Mouse (Mus musculus): ENCODE measurements around the gene Dusp15.

Gene Dusp15

DNA sequence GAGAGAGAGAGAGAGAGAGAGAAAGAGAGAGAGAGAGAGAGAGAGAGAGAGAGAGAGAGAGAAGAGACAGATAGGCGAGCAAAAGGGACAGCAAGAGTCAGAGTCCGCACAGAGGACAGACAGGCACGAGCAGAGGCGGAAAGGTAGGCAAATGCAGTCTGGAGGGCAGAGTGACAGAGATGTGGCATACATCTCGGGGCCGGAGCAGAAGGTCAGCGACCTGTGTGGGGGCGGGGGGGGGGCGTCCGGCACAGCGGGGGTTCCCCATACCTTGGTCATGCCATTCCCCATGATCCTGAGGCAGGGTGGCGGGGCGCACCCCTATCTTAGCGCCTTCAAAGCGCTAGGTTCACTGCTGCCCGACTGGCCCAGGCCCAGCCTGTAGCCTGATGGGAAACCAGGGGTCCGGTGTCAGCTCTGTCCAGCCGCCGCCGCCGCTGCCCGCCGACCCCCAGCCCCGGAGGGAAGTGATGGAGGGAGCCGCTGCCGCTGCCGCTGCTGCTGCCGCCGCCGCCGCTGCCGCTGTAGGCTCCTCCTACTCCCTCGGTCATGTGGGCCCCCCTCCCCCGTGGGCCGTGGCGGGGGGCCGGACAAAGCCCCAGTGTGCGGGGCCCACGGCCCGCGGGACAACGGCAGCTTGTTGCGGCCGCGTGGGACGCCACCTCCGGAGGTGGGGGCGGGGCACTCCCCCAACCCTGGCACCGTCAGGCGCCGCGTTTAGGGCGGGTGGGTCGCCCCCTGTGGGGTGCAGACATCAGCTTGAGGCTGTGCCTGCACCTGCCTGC, at the start of gene Dusp15:
TSS of gene Dusp15 (minus strand) at position 634 of the 785 bp plus-strand sequence.
- peak; percentile 59 for DNase-seq (ENCODE audit: low spot score)

DNA sequence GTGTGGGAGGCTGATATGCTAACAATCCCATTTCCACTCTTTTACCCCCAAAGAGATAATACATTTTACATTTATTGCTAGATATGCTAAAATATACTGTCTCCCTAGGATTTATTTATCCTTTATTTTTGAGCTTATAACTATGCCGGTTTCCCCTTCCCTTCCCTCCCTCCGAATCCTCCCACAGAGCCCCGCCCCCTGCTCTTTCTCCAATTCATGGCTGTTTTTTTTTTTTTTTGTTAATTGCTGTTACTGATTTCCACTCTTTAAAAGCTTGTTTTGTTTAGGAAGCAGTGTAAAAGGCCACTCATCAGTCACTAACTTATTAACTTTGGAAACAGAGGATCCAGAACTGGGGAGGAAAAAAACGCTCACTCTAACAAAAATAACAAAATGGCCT, 45.5 kb upstream of the Dusp15 start:
- DNase-seq (ENCODE audit: low spot score) = no peak

DNA sequence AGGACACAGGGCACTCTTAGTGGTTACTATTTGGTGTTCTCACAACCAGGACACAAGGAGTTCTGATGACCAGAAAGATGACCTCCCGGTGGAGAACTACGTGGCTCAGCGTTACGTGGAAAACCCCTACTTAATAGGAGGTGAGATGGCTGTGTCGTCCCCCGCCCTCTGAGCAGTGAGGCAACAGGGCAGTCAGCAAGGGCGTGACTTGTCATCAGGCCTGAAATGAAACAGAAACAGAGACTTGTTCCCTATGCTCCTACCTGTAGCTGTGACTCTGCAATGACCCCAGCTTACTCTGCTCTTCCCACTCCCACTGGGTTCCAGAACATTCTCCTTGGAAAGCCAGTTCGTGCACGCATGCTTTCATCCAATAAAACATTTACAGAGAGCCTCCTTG, 40.0 kb upstream of the Dusp15 start:
- no peak for DNase-seq (ENCODE audit: low spot score)

DNA sequence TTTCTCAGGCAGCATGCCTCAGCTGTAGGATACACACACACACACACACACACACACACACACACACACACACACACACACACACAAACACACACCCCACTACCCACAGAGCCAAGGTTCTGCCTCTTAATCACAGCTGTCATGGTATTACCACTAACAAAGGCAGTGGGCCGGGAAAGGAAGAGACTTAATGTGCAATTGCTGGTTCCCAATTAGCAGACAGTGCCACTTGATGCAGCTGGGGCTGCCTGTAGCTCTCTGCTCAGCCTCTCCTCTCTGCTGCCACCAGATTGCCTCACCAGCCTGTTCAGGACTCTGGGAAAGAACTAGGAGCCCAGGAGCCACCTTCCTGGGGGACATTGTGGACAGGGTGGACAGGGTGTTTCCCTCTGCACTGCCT, 34.1 kb upstream of the Dusp15 start:
- no peak for DNase-seq (ENCODE audit: low spot score)

DNA sequence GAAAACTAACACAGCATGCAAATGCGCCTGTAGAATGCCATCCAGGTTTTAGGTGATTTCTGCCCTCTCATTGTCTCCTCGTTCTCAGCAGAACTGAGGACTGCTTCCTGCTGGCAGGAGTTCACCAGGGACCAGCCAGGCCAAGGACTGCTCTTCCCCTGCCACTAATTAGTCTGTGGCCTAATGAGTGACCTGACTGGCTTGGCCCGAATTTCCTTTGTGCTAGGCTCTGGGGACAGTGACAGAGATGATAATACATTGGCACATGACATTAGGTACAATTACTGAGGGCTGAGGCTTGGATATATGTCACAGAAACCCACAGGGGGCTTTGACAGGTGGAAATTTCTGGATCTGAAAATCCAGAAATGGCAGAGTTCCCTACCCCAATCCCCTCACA, 25.5 kb upstream of the Dusp15 start:
- DNase-seq (ENCODE audit: low spot score) = no peak

DNA sequence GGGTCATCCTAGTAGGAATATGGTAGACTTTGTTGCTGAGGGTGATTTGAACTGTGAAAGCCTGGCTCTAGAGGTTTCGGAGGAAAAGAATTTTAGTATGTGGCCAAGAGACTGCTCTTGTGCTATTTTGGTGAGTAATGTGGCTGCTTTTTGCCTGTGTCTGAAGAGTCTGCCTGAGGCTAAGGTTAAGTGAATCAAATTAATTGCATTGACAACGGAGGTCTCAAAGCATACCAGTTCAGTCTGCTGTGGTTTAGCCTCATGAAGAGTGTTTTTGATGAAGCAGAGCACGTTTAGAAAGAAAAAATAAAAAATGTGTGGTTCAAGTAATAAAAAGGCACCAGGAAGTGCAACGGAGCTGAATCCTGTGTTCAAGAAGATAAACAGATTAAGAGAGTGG, 14.1 kb upstream of the Dusp15 start:
- no peak for DNase-seq (ENCODE audit: low spot score)

DNA sequence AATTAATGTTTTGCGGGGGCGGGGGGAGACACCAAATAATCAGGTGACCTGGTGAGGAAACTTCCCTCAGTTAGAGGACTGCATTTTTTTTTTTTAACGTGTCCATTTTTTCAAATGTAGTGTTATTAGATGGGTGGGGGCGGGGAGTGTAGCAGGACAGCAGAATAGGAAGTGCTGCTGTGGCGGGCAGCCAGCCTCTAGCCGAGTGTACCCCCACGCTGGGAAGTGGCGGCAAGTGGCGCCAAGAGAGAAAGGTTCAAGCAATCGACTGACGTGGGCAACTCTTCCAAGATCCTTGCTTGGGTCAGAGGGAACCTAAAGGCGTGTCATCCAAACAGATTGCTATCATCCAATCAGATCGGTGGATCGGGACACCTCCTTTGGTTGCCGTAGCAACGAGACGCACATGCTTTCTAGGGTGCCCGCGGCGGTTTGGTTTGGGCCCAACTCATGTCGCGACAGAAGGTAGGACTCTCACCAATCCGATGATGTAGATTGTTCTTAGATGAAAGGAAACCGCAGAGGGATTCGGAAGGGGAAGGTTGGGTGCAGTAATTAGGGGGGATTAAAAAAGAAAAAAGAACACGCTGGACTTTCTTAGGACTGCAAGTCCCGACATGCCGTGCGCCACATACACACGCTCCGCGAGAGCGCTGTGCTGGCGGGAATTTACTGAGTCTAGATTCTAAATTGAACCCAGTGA, 10.7 kb upstream of the Dusp15 start, which contains the start of gene Ttll9:
TSS of gene Ttll9 (plus strand) at position 395 of the 703 bp plus-strand sequence.
- peak; percentile 95 for DNase-seq (ENCODE audit: low spot score)

DNA sequence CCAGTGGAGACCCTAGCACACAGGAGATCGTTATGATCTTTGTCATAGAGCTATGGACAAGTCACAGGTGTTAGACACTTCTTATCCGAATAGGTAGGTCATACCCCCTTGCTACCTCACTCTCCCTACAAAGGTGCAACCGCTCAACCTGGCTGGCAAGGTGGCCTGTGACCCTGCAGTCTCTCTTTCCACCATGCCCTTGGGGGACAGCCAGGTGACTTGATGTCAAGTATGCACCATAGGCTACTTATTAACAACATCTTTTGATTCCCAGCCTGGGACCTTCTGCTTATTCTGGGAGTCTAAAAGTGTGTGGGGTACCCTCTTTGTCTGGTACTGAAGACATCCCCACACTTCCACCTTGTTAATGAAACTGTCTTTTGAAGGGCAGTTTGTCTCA, 6.6 kb upstream of the Dusp15 start:
- DNase-seq (ENCODE audit: low spot score) = no peak

DNA sequence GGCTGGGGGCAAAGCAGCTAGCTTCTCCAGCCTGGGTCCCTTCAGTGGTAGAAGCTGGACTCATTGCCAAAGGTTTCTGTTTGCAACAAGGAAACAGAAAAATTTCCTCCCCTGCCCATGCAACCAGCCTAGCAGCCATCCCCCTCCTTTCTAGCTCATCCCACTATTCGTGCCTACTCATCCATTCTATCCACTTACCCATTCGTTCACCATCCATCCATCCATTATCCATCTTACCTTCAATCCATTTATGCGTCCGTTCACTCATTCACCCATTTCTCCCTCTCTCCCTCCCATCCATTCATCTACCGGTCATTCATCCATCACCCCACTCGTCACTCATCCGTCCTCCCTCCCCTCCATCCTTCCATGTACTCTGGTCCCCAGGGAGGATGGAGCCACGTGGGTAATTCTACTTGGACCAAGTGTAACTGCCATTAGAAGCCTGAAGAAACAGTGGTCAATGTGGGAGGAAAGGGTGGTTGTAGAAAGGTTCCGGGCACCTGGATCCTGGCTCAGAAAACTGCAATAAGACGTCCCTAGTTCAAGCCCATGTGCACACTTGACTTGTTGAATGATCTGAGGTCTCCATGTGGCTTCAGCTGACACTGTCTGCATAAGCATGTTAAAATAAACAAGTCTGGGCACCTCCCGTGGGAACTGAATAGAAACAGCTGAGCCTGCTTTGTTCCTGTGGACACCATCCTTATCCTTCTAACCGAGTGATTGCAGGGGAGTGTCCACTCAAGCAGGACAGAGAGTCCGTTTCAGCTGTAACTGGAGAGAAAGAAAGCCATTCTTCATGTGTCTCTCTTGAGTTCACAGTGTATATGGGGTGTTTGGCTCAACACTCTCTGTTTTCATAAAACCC, 587 bp upstream of the Dusp15 start:
- peak; percentile 58 for DNase-seq (ENCODE audit: low spot score)

DNA sequence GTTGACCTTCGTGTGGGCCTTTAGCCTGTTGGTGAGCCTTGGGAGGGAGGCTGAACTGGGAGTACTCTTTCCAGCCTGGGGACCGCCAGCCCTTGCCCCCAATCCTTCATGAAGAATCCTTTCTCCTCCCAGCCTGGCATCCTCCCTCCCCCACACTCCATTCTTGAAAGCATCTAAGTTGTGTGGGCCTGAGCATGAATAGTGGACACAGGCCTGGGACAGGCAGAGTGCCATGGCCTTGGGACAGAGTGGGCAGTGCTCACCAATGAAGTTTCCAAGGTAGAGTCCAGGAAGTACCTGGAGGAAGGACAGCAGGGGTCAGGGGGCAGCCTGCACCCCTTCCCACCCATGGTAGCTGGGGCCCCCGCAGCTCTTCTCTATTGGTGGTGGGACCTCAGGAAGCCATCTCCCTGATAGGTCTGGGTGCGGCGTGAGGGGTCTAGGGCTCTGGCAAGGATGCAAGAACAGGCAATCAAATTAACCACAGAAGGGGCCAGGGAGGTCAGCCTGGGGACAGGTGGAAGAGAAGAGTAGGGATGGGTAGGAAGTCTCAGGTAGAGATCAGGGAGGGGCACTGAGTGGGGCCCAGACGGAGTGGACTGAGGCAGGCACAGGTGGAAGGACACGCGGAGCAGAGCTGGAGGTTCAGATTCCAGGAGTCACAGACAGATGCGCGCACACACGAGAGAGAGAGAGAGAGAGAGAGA, 987 bp downstream of the Dusp15 start:
- DNase-seq (ENCODE audit: low spot score) = no peak

DNA sequence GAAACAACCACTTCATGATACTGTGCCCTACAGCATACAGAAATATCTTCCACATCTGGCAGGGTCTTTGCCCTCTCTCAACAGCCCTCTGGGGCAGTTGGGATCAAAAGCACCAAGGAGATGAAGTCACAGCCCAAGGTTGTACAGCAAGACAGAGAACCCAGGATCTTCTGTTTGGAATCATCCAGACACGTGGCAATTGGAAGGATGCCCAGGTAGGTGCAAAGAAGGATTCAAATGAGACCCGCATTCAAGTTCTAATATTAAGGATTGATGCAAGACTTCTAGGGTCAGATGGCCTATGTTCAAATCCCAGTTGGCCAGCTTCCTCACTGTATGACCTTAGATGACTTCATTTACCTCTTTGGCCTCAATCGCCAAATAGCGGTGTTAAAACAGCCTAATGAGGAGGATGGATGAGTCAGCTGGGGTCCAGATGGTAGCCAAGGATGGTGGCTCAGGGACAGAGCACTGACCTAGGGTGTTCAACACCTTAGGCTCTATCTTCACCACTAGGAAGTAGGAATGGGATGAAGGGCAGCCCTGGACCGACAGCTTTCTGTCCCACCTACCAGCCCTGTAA, 3.0 kb downstream of the Dusp15 start:
- no peak for DNase-seq (ENCODE audit: low spot score)

DNA sequence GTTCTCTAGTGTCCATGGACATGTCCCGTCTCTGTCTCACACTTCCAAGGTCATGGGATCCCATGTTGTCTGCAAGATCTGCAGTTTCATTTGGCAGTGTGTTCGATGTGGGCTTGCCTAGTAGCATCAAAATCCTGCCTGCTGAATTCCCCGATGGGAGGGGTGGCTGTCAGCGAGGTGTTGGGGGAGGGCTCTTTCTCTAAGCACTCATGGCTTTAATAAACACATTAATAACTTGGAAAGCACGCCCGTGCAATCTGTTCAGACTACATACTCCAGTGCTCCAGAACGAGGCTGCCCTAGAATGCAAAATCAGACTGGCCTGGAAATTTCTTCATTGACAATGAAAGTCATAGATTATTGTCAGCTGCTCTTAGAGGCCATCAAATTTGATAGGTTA, 4.4 kb downstream of the Dusp15 start:
- DNase-seq (ENCODE audit: low spot score) = no peak

DNA sequence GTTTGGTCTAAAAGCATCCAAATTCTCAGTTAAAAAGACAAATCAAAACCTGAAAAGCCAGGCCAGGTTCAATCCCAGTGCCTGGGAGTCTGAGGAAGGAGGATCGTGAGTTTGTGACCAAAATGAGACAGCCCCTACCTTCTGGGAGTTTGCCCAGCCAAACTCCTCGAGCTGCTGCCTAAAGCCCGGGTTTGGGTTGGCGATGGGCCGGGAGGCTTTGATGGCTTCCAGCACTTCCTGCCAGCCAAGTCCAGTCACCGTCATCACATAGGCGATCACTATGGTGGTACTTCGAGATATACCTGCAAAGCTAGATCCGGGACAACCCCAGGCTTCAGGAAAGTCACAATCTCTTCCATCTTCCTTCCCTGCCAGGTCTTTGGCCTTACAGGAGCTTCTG, 7.5 kb downstream of the Dusp15 start:
- DNase-seq (ENCODE audit: low spot score) = no peak

DNA sequence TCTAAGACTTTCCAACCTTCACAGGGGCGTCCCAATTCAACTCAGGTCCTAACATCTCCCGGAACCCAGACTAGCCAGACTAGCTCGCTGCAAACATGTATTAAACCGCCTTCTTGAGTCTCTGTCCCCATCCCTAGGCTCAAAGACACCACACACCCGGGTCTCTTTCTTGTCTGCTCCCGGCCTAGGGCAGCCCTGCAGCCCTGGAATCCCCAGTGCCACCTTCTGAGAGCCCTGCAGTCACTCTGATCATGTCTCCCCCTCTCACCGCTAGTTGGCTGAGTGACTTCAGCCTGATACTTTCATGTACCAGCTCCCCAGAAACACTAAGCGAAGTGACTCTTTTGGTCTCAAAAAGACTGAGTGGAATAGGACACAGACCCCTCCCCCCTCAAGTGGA, 7.9 kb downstream of the Dusp15 start:
- DNase-seq (ENCODE audit: low spot score) = no peak

DNA sequence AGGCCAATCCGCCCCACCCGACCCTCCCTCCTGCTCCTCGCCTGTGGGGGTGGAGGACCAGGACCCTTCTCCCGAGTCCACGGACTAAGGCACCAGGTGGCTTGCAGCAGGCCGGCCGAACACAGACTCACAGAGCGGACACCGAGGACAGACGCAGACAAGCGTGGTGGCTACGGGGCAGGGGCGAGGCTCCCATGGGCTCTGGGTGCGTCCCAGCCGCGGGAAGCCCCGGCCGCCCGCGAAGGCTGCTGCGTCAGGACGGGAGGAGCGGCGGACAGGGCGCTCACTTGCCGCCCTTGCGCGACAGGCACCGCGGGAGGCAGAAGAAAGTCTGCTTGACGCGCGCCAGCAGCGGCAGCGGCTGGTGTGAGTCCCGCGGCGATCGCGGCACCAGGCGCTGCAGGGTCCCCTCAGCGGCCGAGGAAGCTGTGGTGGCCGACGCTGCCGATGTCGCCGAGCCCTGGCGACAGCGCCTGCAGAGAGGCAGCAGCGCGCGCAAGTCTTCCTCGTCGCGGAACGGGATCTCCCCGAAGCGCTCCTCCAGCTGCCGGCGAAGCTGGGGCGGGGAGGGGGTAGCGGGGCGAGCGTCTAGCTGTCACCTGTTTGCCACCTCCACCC, 8.5 kb downstream of the Dusp15 start:
- DNase-seq (ENCODE audit: low spot score) = no peak

DNA sequence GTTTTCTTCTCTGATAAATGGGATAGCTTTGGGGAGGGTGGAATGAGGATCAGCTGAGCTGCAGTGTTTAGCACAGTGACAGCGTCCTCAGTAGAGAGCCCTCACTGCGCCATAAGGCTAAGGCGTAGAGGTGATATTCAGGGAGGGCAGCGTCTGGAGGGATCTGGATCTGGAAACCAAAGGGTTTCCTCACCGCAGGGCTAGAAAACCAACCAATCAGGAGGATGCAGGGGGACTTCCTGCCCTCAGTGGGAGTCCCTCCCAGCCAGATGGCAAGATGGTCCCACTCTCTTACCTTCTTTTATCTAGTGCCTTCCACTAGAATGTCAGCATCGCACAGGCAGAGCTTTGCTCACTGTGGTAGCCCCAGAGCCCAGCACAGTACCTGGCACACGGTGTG, 9.7 kb downstream of the Dusp15 start:
- no peak for DNase-seq (ENCODE audit: low spot score)

DNA sequence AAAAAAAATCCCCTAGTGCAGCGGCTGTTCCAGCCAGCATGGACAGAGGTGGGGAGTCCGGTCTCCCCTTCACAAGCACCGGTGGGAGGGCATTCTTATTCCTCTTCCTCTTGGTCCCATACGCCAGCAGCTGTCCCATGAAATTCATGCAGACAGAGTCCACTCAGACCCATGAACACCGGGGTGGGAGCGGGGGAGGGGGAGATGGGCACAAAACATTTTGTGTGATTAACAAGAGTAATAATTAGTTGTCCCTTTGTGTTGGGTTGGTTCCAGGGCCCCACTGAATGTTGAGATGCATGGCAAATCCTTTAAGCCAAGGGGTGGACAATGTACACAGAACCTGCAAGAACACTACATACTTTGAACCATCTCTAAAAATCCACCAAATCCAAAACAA, 10.4 kb downstream of the Dusp15 start:
- no peak for DNase-seq (ENCODE audit: low spot score)

DNA sequence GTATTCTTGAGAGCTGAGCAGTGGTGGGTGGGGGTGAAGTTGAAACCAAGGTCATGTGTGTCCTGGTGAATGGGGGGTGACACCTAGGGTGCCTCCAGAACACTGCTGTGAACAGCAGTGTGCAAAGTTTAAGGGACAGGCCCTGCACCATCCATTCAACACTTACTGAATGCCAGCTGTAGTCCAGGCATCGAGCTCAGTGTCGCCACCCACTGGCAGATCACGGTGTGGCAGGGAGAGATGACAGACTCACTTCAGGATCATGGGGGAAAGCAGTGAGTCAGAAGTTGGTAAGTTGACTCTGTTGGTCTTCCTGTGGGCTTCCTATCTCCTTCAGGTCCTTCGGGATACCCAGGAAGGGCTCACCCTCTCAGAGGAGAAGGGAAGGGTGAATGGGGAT, 11.7 kb downstream of the Dusp15 start:
- peak; percentile 72 for DNase-seq (ENCODE audit: low spot score)

DNA sequence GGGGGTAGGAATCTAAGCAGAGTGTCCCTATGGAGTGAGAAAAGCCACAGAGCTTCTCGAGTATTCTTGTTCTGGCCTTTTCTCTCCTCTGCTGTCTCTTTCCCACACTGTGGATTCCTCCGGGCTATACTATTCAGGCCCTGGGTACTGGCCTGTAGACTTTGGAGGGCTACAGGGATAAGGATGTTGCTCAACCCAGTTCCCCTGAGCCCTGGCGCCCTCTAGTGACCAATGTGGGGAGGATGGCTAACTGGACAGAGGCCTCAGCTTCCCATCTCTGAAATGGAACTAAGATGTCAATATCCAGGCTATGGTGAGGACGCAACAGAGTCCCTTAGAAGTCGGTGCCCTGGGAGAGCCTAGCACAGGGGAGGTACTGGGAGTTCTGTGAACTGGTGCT, 17.9 kb downstream of the Dusp15 start:
- DNase-seq (ENCODE audit: low spot score) = peak; percentile 82

DNA sequence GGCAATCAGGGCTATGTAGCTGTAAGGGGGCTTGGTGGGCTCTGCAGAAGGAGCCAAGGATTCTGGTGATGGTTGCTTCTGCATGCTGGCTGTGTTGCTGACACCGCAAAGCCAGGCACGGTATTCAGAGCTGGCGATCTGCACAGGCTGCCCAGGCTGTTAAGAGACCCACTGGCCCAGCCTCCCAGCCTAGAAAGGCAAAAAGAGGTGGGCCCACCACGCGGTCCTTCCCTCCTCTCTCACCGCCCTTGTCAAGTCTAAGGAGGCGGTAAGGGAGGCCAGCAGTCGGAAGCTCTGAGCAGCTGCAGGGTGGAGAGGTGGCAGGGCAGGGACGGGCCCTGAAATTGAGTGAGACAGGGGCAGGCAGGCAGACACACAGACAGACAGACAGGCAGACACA, 18.4 kb downstream of the Dusp15 start, which contains the start of gene Foxs1:
TSS of gene Foxs1 (minus strand) at position 161 of the 400 bp plus-strand sequence.
- DNase-seq (ENCODE audit: low spot score) = no peak

Data from embryo, embryonic 10.5 days (tissue).